Mouse (Mus musculus) forebrain, embryonic 12.5 days (tissue): ENCODE measurements at regions not wholly inside any gene's neighbourhood (a gene's known extent, or its start where the extent isn't known, plus 50 kb on each side); places are given as distances from the start of the nearest gene placed in this dataset.
A peak's percentile ranks its signal among the peaks of the same experiment; 100 is the strongest.

Source experiments
- ATAC-seq: fragments of 200-750 bp; cut with Nextera tagmentation; 2 replicates; pipeline ENCODE4 v1.8.0; 2017; ENCODE audit warnings: moderate TSS enrichment; ENCODE audit not compliant: low FRiP score
- H3K27ac ChIP-seq: fragments of 300-500 bp; sonication (generic); 2 replicates; pipeline ENCODE4 v1.5.1; 2016; ENCODE audit warnings: mild to moderate bottlenecking
- H3K27me3 ChIP-seq: fragments of 300-500 bp; sonication (generic); 2 replicates; pipeline ENCODE4 v1.6.1; 2016; ENCODE audit warnings: mild to moderate bottlenecking
- H3K36me3 ChIP-seq: fragments of 300-500 bp; sonication (generic); replicated peaks from 2 replicates; pipeline ENCODE4 v1.6.1; 2016; ENCODE audit warnings: mild to moderate bottlenecking
- H3K4me1 ChIP-seq: fragments of 300-500 bp; sonication (generic); 2 replicates; pipeline ENCODE4 v1.6.1; 2016
- H3K4me2 ChIP-seq: fragments of 300-500 bp; sonication (generic); 2 replicates; pipeline ENCODE4 v1.6.1; 2016; ENCODE audit warnings: mild to moderate bottlenecking, moderate library complexity
- H3K4me3 ChIP-seq: fragments of 300-500 bp; sonication (generic); replicated peaks from 2 replicates; pipeline ENCODE4 v1.5.1; 2016; ENCODE audit warnings: mild to moderate bottlenecking
- H3K9ac ChIP-seq: fragments of 300-500 bp; sonication (generic); 2 replicates; pipeline ENCODE4 v1.6.1; 2016; ENCODE audit warnings: mild to moderate bottlenecking
- H3K9me3 ChIP-seq: fragments of 300-500 bp; sonication (generic); 2 replicates; pipeline ENCODE4 v1.6.1; 2016
- WGBS: fragments of 180-500 bp; shearing (Covaris S2); methylation state at CpG from one replicate; pipeline ENCODE4 v1.1.7; 2016; 5-methylcytosine and 5-hydroxymethylcytosine counted together

- no peak for ATAC-seq
Measured at GRCm38 (mm10) chr14:25365226-25365800, 93.7 kb upstream of the Zmiz1 start.

GRCm38 (mm10) chr14:25366009-25366408 lies 93.0 kb upstream of the Zmiz1 start:
- Histone ChIP-seq H3K4me3 (no peak overlapping the region), H3K4me2 (no peak overlapping the region), H3K9me3 (no peaks in the 10 kb centered on the region), H3K27me3 (no peaks in the 10 kb centered on the region), H3K27ac (no peak overlapping the region), H3K36me3 (peaks cover 9% of the 10 kb centered on the region), H3K4me1 (peaks cover 25% of the 10 kb centered on the region), H3K9ac (no peak overlapping the region)
- 90% methylated on average over 5 of the region's 5 CpGs for WGBS
- no peak for ATAC-seq

More at GRCm38 (mm10) chr14:25365226-25365800, 93.7 kb upstream of the Zmiz1 start:
- Histone ChIP-seq H3K9ac (no peak overlapping the region), H3K4me3 (no peak overlapping the region), H3K9me3 (no peaks in the 10 kb centered on the region), H3K4me1 (peaks cover 24% of the 10 kb centered on the region), H3K27me3 (no peaks in the 10 kb centered on the region), H3K27ac (no peak overlapping the region), H3K36me3 (peaks cover 9% of the 10 kb centered on the region), H3K4me2 (no peak overlapping the region)
- WGBS: 86% methylated on average over 10 of the region's 10 CpGs

- ATAC-seq: no peak
- 0 out of 2 replicates have a peak overlapping the region, but pooled peaks have one; percentile 65 for H3K27ac ChIP-seq
- H3K27me3 ChIP-seq: no peaks in the 10 kb centered on the region
- no peak overlapping the region for H3K4me2 ChIP-seq
- H3K4me3 ChIP-seq: no peak overlapping the region
- peaks cover 9% of the 10 kb centered on the region for H3K36me3 ChIP-seq
- WGBS: 92% methylated on average over 6 of the region's 6 CpGs
- no peak overlapping the region for H3K9ac ChIP-seq
- H3K9me3 ChIP-seq: no peaks in the 10 kb centered on the region
- H3K4me1 ChIP-seq: peaks cover 32% of the 10 kb centered on the region
Measured at GRCm38 (mm10) chr14:25370306-25371020, 88.5 kb upstream of the Zmiz1 start.

- H3K4me2 ChIP-seq: no peak overlapping the region
- H3K9ac ChIP-seq: no peak overlapping the region
- no peak for ATAC-seq
- H3K9me3 ChIP-seq: no peaks in the 10 kb centered on the region
- H3K4me3 ChIP-seq: no peak overlapping the region
- peak overlapping the region; percentile 65; the same call in 1 of the 2 replicates for H3K27ac ChIP-seq
- peaks cover 9% of the 10 kb centered on the region for H3K36me3 ChIP-seq
- 86% methylated on average over 5 of the region's 5 CpGs for WGBS
- H3K4me1 ChIP-seq: peaks cover 32% of the 10 kb centered on the region
- no peaks in the 10 kb centered on the region for H3K27me3 ChIP-seq
Measured at GRCm38 (mm10) chr14:25371021-25371400, 88.0 kb upstream of the Zmiz1 start.

- Histone ChIP-seq H3K27ac (peak overlapping the region; percentile 65), H3K9ac (peak overlapping the region; percentile 17; the same call in 1 of the 2 replicates), H3K27me3 (no peaks in the 10 kb centered on the region), H3K36me3 (peaks cover 9% of the 10 kb centered on the region), H3K4me2 (no peak overlapping the region), H3K4me1 (peaks cover 30% of the 10 kb centered on the region), H3K4me3 (no peak overlapping the region), H3K9me3 (no peaks in the 10 kb centered on the region)
- ATAC-seq: peak; percentile 68
- WGBS: 53% methylated on average over 4 of the region's 4 CpGs
Measured at GRCm38 (mm10) chr14:25371661-25372060, 87.3 kb upstream of the Zmiz1 start.

GRCm38 (mm10) chr14:25372581-25372980 lies 86.4 kb upstream of the Zmiz1 start:
- Histone ChIP-seq H3K9ac (no peak overlapping the region), H3K27ac (peak overlapping the region; percentile 2; the same call in 1 of the 2 replicates)

GRCm38 (mm10) chr14:25373167-25373566 lies 85.8 kb upstream of the Zmiz1 start:
- H3K27ac ChIP-seq: no peak overlapping the region
- H3K4me3 ChIP-seq: no peak overlapping the region
- no peaks in the 10 kb centered on the region for H3K27me3 ChIP-seq
- peaks cover 9% of the 10 kb centered on the region for H3K36me3 ChIP-seq
- WGBS: 94% methylated on average over 4 of the region's 4 CpGs
- H3K4me2 ChIP-seq: no peak overlapping the region
- H3K9ac ChIP-seq: no peak overlapping the region
- no peaks in the 10 kb centered on the region for H3K9me3 ChIP-seq
- peaks cover 45% of the 10 kb centered on the region for H3K4me1 ChIP-seq
- no peak for ATAC-seq

More at GRCm38 (mm10) chr14:25372581-25372980, 86.4 kb upstream of the Zmiz1 start:
- peaks cover 40% of the 10 kb centered on the region for H3K4me1 ChIP-seq
- no peak overlapping the region for H3K4me3 ChIP-seq
- no peaks in the 10 kb centered on the region for H3K27me3 ChIP-seq
- peaks cover 9% of the 10 kb centered on the region for H3K36me3 ChIP-seq
- no peak overlapping the region for H3K4me2 ChIP-seq
- no peaks in the 10 kb centered on the region for H3K9me3 ChIP-seq
- ATAC-seq: no peak
- 46% methylated on average over 4 of the region's 4 CpGs for WGBS

GRCm38 (mm10) chr14:25375001-25375400 lies 84.0 kb upstream of the Zmiz1 start:
- Histone ChIP-seq H3K4me1 (peaks cover 64% of the 10 kb centered on the region), H3K27me3 (no peaks in the 10 kb centered on the region), H3K27ac (no peak overlapping the region), H3K4me3 (no peak overlapping the region), H3K9me3 (no peaks in the 10 kb centered on the region), H3K9ac (no peak overlapping the region), H3K36me3 (no peaks in the 10 kb centered on the region), H3K4me2 (no peak overlapping the region)
- 77% methylated on average over 7 of the region's 7 CpGs for WGBS
- no peak for ATAC-seq

- Histone ChIP-seq H3K4me3 (peak overlapping the region; percentile 36; the same call in 1 of the 2 replicates), H3K4me2 (peak overlapping the region; percentile 56), H3K27ac (peak overlapping the region; percentile 99), H3K4me1 (peaks cover 46% of the 10 kb centered on the region), H3K27me3 (no peaks in the 10 kb centered on the region), H3K36me3 (no peaks in the 10 kb centered on the region), H3K9ac (peak overlapping the region; percentile 76), H3K9me3 (no peaks in the 10 kb centered on the region)
- WGBS: 41% methylated on average over 2 of the region's 2 CpGs
- no peak for ATAC-seq
Measured at GRCm38 (mm10) chr14:25377091-25377490, 81.9 kb upstream of the Zmiz1 start.

- H3K36me3 ChIP-seq: no peaks in the 10 kb centered on the region
- H3K27ac ChIP-seq: peak overlapping the region; percentile 99
- no peaks in the 10 kb centered on the region for H3K27me3 ChIP-seq
- peak overlapping the region; percentile 56 for H3K4me2 ChIP-seq
- no peaks in the 10 kb centered on the region for H3K9me3 ChIP-seq
- WGBS: 3% methylated on average over 8 of the region's 8 CpGs
- peak overlapping the region; percentile 76 for H3K9ac ChIP-seq
- peak; percentile 86 for ATAC-seq
- peak overlapping the region; percentile 36 for H3K4me3 ChIP-seq
- peaks cover 42% of the 10 kb centered on the region for H3K4me1 ChIP-seq
Measured at GRCm38 (mm10) chr14:25377554-25377899, 81.5 kb upstream of the Zmiz1 start.

- peak overlapping the region; percentile 99 for H3K27ac ChIP-seq
- no peaks in the 10 kb centered on the region for H3K36me3 ChIP-seq
- peak overlapping the region; percentile 56 for H3K4me2 ChIP-seq
- WGBS: under 1% methylated on average over 48 of the region's 54 CpGs
- peak; percentile 91 for ATAC-seq
- peak overlapping the region; percentile 36 for H3K4me3 ChIP-seq
- H3K9ac ChIP-seq: peak overlapping the region; percentile 76
- H3K9me3 ChIP-seq: no peaks in the 10 kb centered on the region
- no peaks in the 10 kb centered on the region for H3K27me3 ChIP-seq
- peaks cover 38% of the 10 kb centered on the region for H3K4me1 ChIP-seq
Measured at GRCm38 (mm10) chr14:25377900-25378716, 80.9 kb upstream of the Zmiz1 start.

- Histone ChIP-seq H3K4me1 (peaks cover 38% of the 10 kb centered on the region), H3K27me3 (no peaks in the 10 kb centered on the region), H3K9me3 (no peaks in the 10 kb centered on the region), H3K4me3 (peak overlapping the region; percentile 36), H3K4me2 (peak overlapping the region; percentile 56), H3K36me3 (no peaks in the 10 kb centered on the region), H3K27ac (peak overlapping the region; percentile 99), H3K9ac (peak overlapping the region; percentile 76)
- peak; percentile 36 for ATAC-seq
- 3% methylated on average over 13 of the region's 13 CpGs for WGBS
Measured at GRCm38 (mm10) chr14:25378717-25379224, 80.2 kb upstream of the Zmiz1 start.
